Mouse (Mus musculus): ENCODE data around the gene Gm5617. TPM values are rescaled to one million over a fixed set of nuclear protein-coding genes. Genes with fewer than 3 reads are reported as not detected.
A peak's percentile ranks its signal among the peaks of the same experiment; 100 is the strongest.

Gene Gm5617
- 31.5 and 37.9 TPM in 2 replicates for polyA plus RNA-seq (2014; fragmentation: Nextera tagmentation; extraction: Ambion mirVana)

GRCm38 (mm10) chr9:48494817-48495547 lies at the start of gene Gm5617, which contains the start of gene Rbm7:
Gene Gm5617, plus strand, starts transcription at chr9:48495442.
Gene Rbm7, minus strand, starts transcription at chr9:48495299.
- H3K4me1 ChIP-seq (ENCODE audit: control insufficient read depth, insufficient read depth, low read length), result peaks cover 14% of the 10 kb centered on the region
- peak within 1 kb of the TSS; percentile 91 for H3K27ac ChIP-seq (replicated peaks; ENCODE audit: low read depth, low read length)
- no peaks in the 10 kb centered on the region for H3K27me3 ChIP-seq (replicated peaks; ENCODE audit: control insufficient read depth, insufficient read depth, low read length)
- H3K4me2 ChIP-seq (ENCODE audit: low read depth, low read length), result peak within 1 kb of the TSS; percentile 82
- DNase-seq (ENCODE audit: low spot score) (peak; percentile 98), ATAC-seq (ENCODE audit: low read depth) (peak; percentile 100)
- H3K4me3 ChIP-seq (ENCODE audit: low read depth, low read length), result peak within 1 kb of the TSS; percentile 98
- H3K9ac ChIP-seq (ENCODE audit: low read depth, low read length), result peak within 1 kb of the TSS; percentile 97
- H3K36me3 ChIP-seq (ENCODE audit: control insufficient read depth, insufficient read depth, low read length), result peaks cover 39% of the 10 kb centered on the region
- no peaks in the 10 kb centered on the region for H3K9me3 ChIP-seq (ENCODE audit: control insufficient read depth, low read length)
- under 1% methylated on average over 56 of the region's 72 CpGs for WGBS

- Histone ChIP-seq H3K4me2 (ENCODE audit: low read depth, low read length) (no peak overlapping the region), H3K9me3 (ENCODE audit: control insufficient read depth, low read length) (no peaks in the 10 kb centered on the region), H3K27ac (replicated peaks; ENCODE audit: low read depth, low read length) (no peak overlapping the region), H3K36me3 (ENCODE audit: control insufficient read depth, insufficient read depth, low read length) (no peaks in the 10 kb centered on the region), H3K9ac (ENCODE audit: low read depth, low read length) (no peak overlapping the region), H3K27me3 (replicated peaks; ENCODE audit: control insufficient read depth, insufficient read depth, low read length) (no peaks in the 10 kb centered on the region), H3K4me1 (ENCODE audit: control insufficient read depth, insufficient read depth, low read length) (no peaks in the 10 kb centered on the region), H3K4me3 (ENCODE audit: low read depth, low read length) (no peak overlapping the region)
- ATAC-seq (ENCODE audit: low read depth), result no peak
- 31% methylated on average over 5 of the region's 5 CpGs for WGBS
- DNase-seq (ENCODE audit: low spot score), result peak; percentile 37
Measured at GRCm38 (mm10) chr9:48447783-48448209, 47.4 kb upstream of the Gm5617 start.

- Histone ChIP-seq H3K9me3 (ENCODE audit: control insufficient read depth, low read length) (no peaks in the 10 kb centered on the region), H3K4me2 (ENCODE audit: low read depth, low read length) (no peak overlapping the region), H3K27me3 (replicated peaks; ENCODE audit: control insufficient read depth, insufficient read depth, low read length) (no peaks in the 10 kb centered on the region), H3K4me3 (ENCODE audit: low read depth, low read length) (no peak overlapping the region), H3K27ac (replicated peaks; ENCODE audit: low read depth, low read length) (no peak overlapping the region), H3K36me3 (ENCODE audit: control insufficient read depth, insufficient read depth, low read length) (no peaks in the 10 kb centered on the region), H3K4me1 (ENCODE audit: control insufficient read depth, insufficient read depth, low read length) (no peaks in the 10 kb centered on the region), H3K9ac (ENCODE audit: low read depth, low read length) (no peak overlapping the region)
- ATAC-seq (ENCODE audit: low read depth) (no peak), DNase-seq (ENCODE audit: low spot score) (no peak)
- WGBS, result 89% methylated on average over 17 of the region's 17 CpGs
Measured at GRCm38 (mm10) chr9:48450066-48450465, 45.2 kb upstream of the Gm5617 start.

- ATAC-seq (ENCODE audit: low read depth) (no peak), DNase-seq (ENCODE audit: low spot score) (no peak)
- H3K9me3 ChIP-seq (ENCODE audit: control insufficient read depth, low read length), result no peaks in the 10 kb centered on the region
- H3K9ac ChIP-seq (ENCODE audit: low read depth, low read length), result no peak overlapping the region
- 73% methylated on average over 3 of the region's 3 CpGs for WGBS
- no peaks in the 10 kb centered on the region for H3K4me1 ChIP-seq (ENCODE audit: control insufficient read depth, insufficient read depth, low read length)
- no peaks in the 10 kb centered on the region for H3K27me3 ChIP-seq (replicated peaks; ENCODE audit: control insufficient read depth, insufficient read depth, low read length)
- no peak overlapping the region for H3K4me3 ChIP-seq (ENCODE audit: low read depth, low read length)
- H3K36me3 ChIP-seq (ENCODE audit: control insufficient read depth, insufficient read depth, low read length), result no peaks in the 10 kb centered on the region
- H3K4me2 ChIP-seq (ENCODE audit: low read depth, low read length), result no peak overlapping the region
- no peak overlapping the region for H3K27ac ChIP-seq (replicated peaks; ENCODE audit: low read depth, low read length)
Measured at GRCm38 (mm10) chr9:48455961-48456360, 39.3 kb upstream of the Gm5617 start.

GRCm38 (mm10) chr9:48458879-48459278 lies 36.4 kb upstream of the Gm5617 start:
- Histone ChIP-seq H3K27ac (replicated peaks; ENCODE audit: low read depth, low read length) (no peak overlapping the region), H3K27me3 (replicated peaks; ENCODE audit: control insufficient read depth, insufficient read depth, low read length) (no peaks in the 10 kb centered on the region), H3K36me3 (ENCODE audit: control insufficient read depth, insufficient read depth, low read length) (no peaks in the 10 kb centered on the region), H3K4me3 (ENCODE audit: low read depth, low read length) (no peak overlapping the region), H3K4me2 (ENCODE audit: low read depth, low read length) (no peak overlapping the region), H3K4me1 (ENCODE audit: control insufficient read depth, insufficient read depth, low read length) (no peaks in the 10 kb centered on the region), H3K9me3 (ENCODE audit: control insufficient read depth, low read length) (no peaks in the 10 kb centered on the region), H3K9ac (ENCODE audit: low read depth, low read length) (no peak overlapping the region)
- no peak for DNase-seq (ENCODE audit: low spot score)
- WGBS, result 67% methylated on average over 3 of the region's 3 CpGs
- no peak for ATAC-seq (ENCODE audit: low read depth)

- WGBS, result 87% methylated on average over 5 of the region's 5 CpGs
- Histone ChIP-seq H3K36me3 (ENCODE audit: control insufficient read depth, insufficient read depth, low read length) (no peaks in the 10 kb centered on the region), H3K9ac (ENCODE audit: low read depth, low read length) (no peak overlapping the region), H3K27ac (replicated peaks; ENCODE audit: low read depth, low read length) (no peak overlapping the region), H3K4me1 (ENCODE audit: control insufficient read depth, insufficient read depth, low read length) (no peaks in the 10 kb centered on the region), H3K9me3 (ENCODE audit: control insufficient read depth, low read length) (no peaks in the 10 kb centered on the region), H3K27me3 (replicated peaks; ENCODE audit: control insufficient read depth, insufficient read depth, low read length) (no peaks in the 10 kb centered on the region), H3K4me3 (ENCODE audit: low read depth, low read length) (no peak overlapping the region), H3K4me2 (ENCODE audit: low read depth, low read length) (no peak overlapping the region)
- ATAC-seq (ENCODE audit: low read depth) (no peak), DNase-seq (ENCODE audit: low spot score) (no peak)
Measured at GRCm38 (mm10) chr9:48459391-48459790, 35.9 kb upstream of the Gm5617 start.

GRCm38 (mm10) chr9:48460720-48461119 lies 34.5 kb upstream of the Gm5617 start:
- Histone ChIP-seq H3K27ac (replicated peaks; ENCODE audit: low read depth, low read length) (no peak overlapping the region), H3K36me3 (ENCODE audit: control insufficient read depth, insufficient read depth, low read length) (no peaks in the 10 kb centered on the region), H3K9me3 (ENCODE audit: control insufficient read depth, low read length) (peaks cover 4% of the 10 kb centered on the region; the same call in 1 of the 2 replicates), H3K4me1 (ENCODE audit: control insufficient read depth, insufficient read depth, low read length) (no peaks in the 10 kb centered on the region), H3K4me2 (ENCODE audit: low read depth, low read length) (no peak overlapping the region), H3K9ac (ENCODE audit: low read depth, low read length) (no peak overlapping the region), H3K4me3 (ENCODE audit: low read depth, low read length) (no peak overlapping the region), H3K27me3 (replicated peaks; ENCODE audit: control insufficient read depth, insufficient read depth, low read length) (no peaks in the 10 kb centered on the region)
- DNase-seq (ENCODE audit: low spot score), result no peak
- WGBS, result 87% methylated on average over 8 of the region's 8 CpGs
- ATAC-seq (ENCODE audit: low read depth), result no peak

- Histone ChIP-seq H3K9me3 (ENCODE audit: control insufficient read depth, low read length) (peaks cover 4% of the 10 kb centered on the region; the same call in 1 of the 2 replicates), H3K36me3 (ENCODE audit: control insufficient read depth, insufficient read depth, low read length) (no peaks in the 10 kb centered on the region), H3K27me3 (replicated peaks; ENCODE audit: control insufficient read depth, insufficient read depth, low read length) (no peaks in the 10 kb centered on the region), H3K4me2 (ENCODE audit: low read depth, low read length) (no peak overlapping the region), H3K9ac (ENCODE audit: low read depth, low read length) (no peak overlapping the region), H3K4me3 (ENCODE audit: low read depth, low read length) (no peak overlapping the region), H3K27ac (replicated peaks; ENCODE audit: low read depth, low read length) (no peak overlapping the region), H3K4me1 (ENCODE audit: control insufficient read depth, insufficient read depth, low read length) (no peaks in the 10 kb centered on the region)
- DNase-seq (ENCODE audit: low spot score) (no peak), ATAC-seq (ENCODE audit: low read depth) (no peak)
- WGBS, result 94% methylated on average over 3 of the region's 3 CpGs
Measured at GRCm38 (mm10) chr9:48461545-48461944, 33.7 kb upstream of the Gm5617 start.

- H3K4me2 ChIP-seq (ENCODE audit: low read depth, low read length), result no peak overlapping the region
- ATAC-seq (ENCODE audit: low read depth) (no peak), DNase-seq (ENCODE audit: low spot score) (no peak)
- 93% methylated on average over 3 of the region's 3 CpGs for WGBS
- H3K27ac ChIP-seq (replicated peaks; ENCODE audit: low read depth, low read length), result no peak overlapping the region
- H3K4me3 ChIP-seq (ENCODE audit: low read depth, low read length), result no peak overlapping the region
- peaks cover 22% of the 10 kb centered on the region for H3K36me3 ChIP-seq (ENCODE audit: control insufficient read depth, insufficient read depth, low read length)
- peaks cover 9% of the 10 kb centered on the region; the same call in 1 of the 2 replicates for H3K9me3 ChIP-seq (ENCODE audit: control insufficient read depth, low read length)
- no peaks in the 10 kb centered on the region for H3K27me3 ChIP-seq (replicated peaks; ENCODE audit: control insufficient read depth, insufficient read depth, low read length)
- H3K9ac ChIP-seq (ENCODE audit: low read depth, low read length), result no peak overlapping the region
- no peaks in the 10 kb centered on the region for H3K4me1 ChIP-seq (ENCODE audit: control insufficient read depth, insufficient read depth, low read length)
Measured at GRCm38 (mm10) chr9:48465671-48466070, 29.6 kb upstream of the Gm5617 start.

Measured in embryonic facial prominence, embryonic 14.5 days (tissue).